Mouse (Mus musculus) neural tube, embryonic 14.5 days (tissue): ENCODE data around the gene Rab37. TPM values are rescaled to one million over a fixed set of nuclear protein-coding genes. Genes with fewer than 3 reads are reported as not detected.

Experiments used
- ATAC-seq: fragments of 200-750 bp; cut with Nextera tagmentation; 2 replicates; pipeline ENCODE4 v1.8.0; 2017; ENCODE audit warnings: low read depth, mild to moderate bottlenecking, moderate TSS enrichment, moderate library complexity
- H3K27ac ChIP-seq: fragments of 300-500 bp; sonication (generic); 2 replicates; pipeline ENCODE4 v1.5.1; 2014; ENCODE audit warnings: low read depth, mild to moderate bottlenecking, control low read depth, low read length, moderate library complexity, mixed read lengths
- H3K27me3 ChIP-seq: fragments of 300-500 bp; sonication (generic); 2 replicates; pipeline ENCODE4 v1.6.1; 2014; ENCODE audit warnings: low read length; ENCODE audit not compliant: control insufficient read depth, insufficient read depth
- H3K36me3 ChIP-seq: fragments of 300-500 bp; sonication (generic); 2 replicates; pipeline ENCODE4 v1.6.1; 2014; ENCODE audit warnings: low read length, mixed read lengths; ENCODE audit not compliant: control insufficient read depth, insufficient read depth
- H3K4me1 ChIP-seq: fragments of 300-500 bp; sonication (generic); 2 replicates; pipeline ENCODE4 v1.6.1; 2014; ENCODE audit warnings: low read length; ENCODE audit not compliant: control insufficient read depth, insufficient read depth
- H3K4me2 ChIP-seq: fragments of 300-500 bp; sonication (generic); 2 replicates; pipeline ENCODE4 v1.6.1; 2014; ENCODE audit warnings: mild to moderate bottlenecking, low read depth, low read length, control low read depth
- H3K4me3 ChIP-seq: fragments of 300-500 bp; sonication (generic); 2 replicates; pipeline ENCODE4 v1.5.1; 2014; ENCODE audit warnings: low read depth, low read length, control low read depth, mixed read lengths
- H3K9ac ChIP-seq: fragments of 300-500 bp; sonication (generic); replicated peaks from 2 replicates; pipeline ENCODE4 v1.6.1; 2014; ENCODE audit warnings: low read depth, mild to moderate bottlenecking, control low read depth, low read length, mixed read lengths
- H3K9me3 ChIP-seq: fragments of 300-500 bp; sonication (generic); 2 replicates; pipeline ENCODE4 v1.6.1; 2016; ENCODE audit warnings: low read length; ENCODE audit not compliant: control insufficient read depth
- WGBS: fragments of 180-500 bp; shearing (Covaris S2); extraction: QIAGEN DNeasy Blood & Tissue Kit; methylation state at CpG from one replicate; pipeline ENCODE4 v1.1.7; 2014; 5-methylcytosine and 5-hydroxymethylcytosine counted together
- polyA plus RNA-seq: library from polyadenylated mRNA; unstranded; fragments of >200 nt; fragmentation: Nextera tagmentation; extraction: Ambion mirVana; gene quantifications from 2 replicates; pipeline ENCODE4 v1.2.1, GENCODE M21; 2014

Gene Rab37
- polyA plus RNA-seq, 1 experiment from 2014 or later: 0.25 TPM

- Histone ChIP-seq H3K4me2 (peak within 1 kb of the TSS; percentile 95), H3K36me3 (no peaks in the 10 kb centered on the region), H3K27ac (peak within 1 kb of the TSS; percentile 81), H3K9me3 (no peaks in the 10 kb centered on the region), H3K27me3 (no peaks in the 10 kb centered on the region), H3K4me3 (peak within 1 kb of the TSS; percentile 60), H3K4me1 (peaks cover 10% of the 10 kb centered on the region), H3K9ac (peak within 1 kb of the TSS; percentile 72)
- peak; percentile 47 for ATAC-seq
- WGBS: 10% methylated on average over 12 of the region's 12 CpGs
These were observed 96.5 kb downstream of the Rab37 start, which contains the start of gene Nat9 for GRCm38 (mm10) chr11:115187693-115188092. TSS of gene Nat9 (minus strand) at chr11:115187859.

- Histone ChIP-seq H3K9ac (no peak overlapping the region), H3K27ac (no peak overlapping the region), H3K4me1 (peaks cover 10% of the 10 kb centered on the region), H3K27me3 (no peaks in the 10 kb centered on the region), H3K9me3 (no peaks in the 10 kb centered on the region), H3K4me3 (no peak overlapping the region), H3K36me3 (no peaks in the 10 kb centered on the region), H3K4me2 (peak overlapping the region; percentile 95; the same call in 1 of the 2 replicates)
- ATAC-seq: no peak
- WGBS: 90% methylated on average over 13 of the region's 13 CpGs
These were observed 97.5 kb downstream of the Rab37 start for GRCm38 (mm10) chr11:115188539-115189231.

GRCm38 (mm10) chr11:115189304-115189703 lies 98.1 kb downstream of the Rab37 start:
- no peaks in the 10 kb centered on the region for H3K27me3 ChIP-seq
- H3K4me1 ChIP-seq: peaks cover 10% of the 10 kb centered on the region
- 89% methylated on average over 6 of the region's 6 CpGs for WGBS
- H3K4me2 ChIP-seq: no peak overlapping the region
- ATAC-seq: no peak
- no peak overlapping the region for H3K9ac ChIP-seq
- no peak overlapping the region for H3K4me3 ChIP-seq
- no peak overlapping the region for H3K27ac ChIP-seq
- H3K36me3 ChIP-seq: no peaks in the 10 kb centered on the region
- H3K9me3 ChIP-seq: no peaks in the 10 kb centered on the region

- ATAC-seq: no peak
- H3K4me2 ChIP-seq: no peak overlapping the region
- no peak overlapping the region for H3K27ac ChIP-seq
- no peak overlapping the region for H3K4me3 ChIP-seq
- peaks cover 7% of the 10 kb centered on the region for H3K4me1 ChIP-seq
- no peaks in the 10 kb centered on the region for H3K27me3 ChIP-seq
- H3K9me3 ChIP-seq: no peaks in the 10 kb centered on the region
- 72% methylated on average over 9 of the region's 9 CpGs for WGBS
- H3K9ac ChIP-seq: no peak overlapping the region
- no peaks in the 10 kb centered on the region for H3K36me3 ChIP-seq
These were observed 100.9 kb downstream of the Rab37 start for GRCm38 (mm10) chr11:115192180-115192579.

GRCm38 (mm10) chr11:115194693-115195092 lies 103.5 kb downstream of the Rab37 start:
- Histone ChIP-seq H3K4me2 (no peak overlapping the region), H3K36me3 (0 out of 2 replicates have a peak, but pooled peaks cover 7% of the 10 kb centered on the region), H3K27ac (no peak overlapping the region), H3K9ac (no peak overlapping the region), H3K4me3 (no peak overlapping the region), H3K9me3 (no peaks in the 10 kb centered on the region), H3K27me3 (no peaks in the 10 kb centered on the region), H3K4me1 (no peaks in the 10 kb centered on the region)
- WGBS: 92% methylated on average over 6 of the region's 6 CpGs
- no peak for ATAC-seq

GRCm38 (mm10) chr11:115195933-115196332 lies 104.7 kb downstream of the Rab37 start:
- Histone ChIP-seq H3K9ac (no peak overlapping the region), H3K9me3 (no peaks in the 10 kb centered on the region), H3K36me3 (0 out of 2 replicates have a peak, but pooled peaks cover 7% of the 10 kb centered on the region), H3K4me1 (no peaks in the 10 kb centered on the region), H3K27me3 (no peaks in the 10 kb centered on the region), H3K27ac (no peak overlapping the region), H3K4me2 (no peak overlapping the region), H3K4me3 (no peak overlapping the region)
- no peak for ATAC-seq
- 96% methylated on average over 5 of the region's 5 CpGs for WGBS

GRCm38 (mm10) chr11:115197558-115197957 lies 106.3 kb downstream of the Rab37 start:
- 84% methylated on average over 8 of the region's 8 CpGs for WGBS
- no peak for ATAC-seq
- no peaks in the 10 kb centered on the region for H3K9me3 ChIP-seq
- H3K4me1 ChIP-seq: no peaks in the 10 kb centered on the region
- no peak overlapping the region for H3K27ac ChIP-seq
- H3K4me3 ChIP-seq: no peak overlapping the region
- 0 out of 2 replicates have a peak, but pooled peaks cover 12% of the 10 kb centered on the region for H3K36me3 ChIP-seq
- no peak overlapping the region for H3K9ac ChIP-seq
- no peaks in the 10 kb centered on the region for H3K27me3 ChIP-seq
- no peak overlapping the region for H3K4me2 ChIP-seq

GRCm38 (mm10) chr11:115198932-115199384 lies 107.7 kb downstream of the Rab37 start:
- H3K4me1 ChIP-seq: no peaks in the 10 kb centered on the region
- no peaks in the 10 kb centered on the region for H3K9me3 ChIP-seq
- H3K27me3 ChIP-seq: no peaks in the 10 kb centered on the region
- no peak overlapping the region for H3K27ac ChIP-seq
- no peak overlapping the region for H3K9ac ChIP-seq
- 36% methylated on average over 12 of the region's 12 CpGs for WGBS
- no peak overlapping the region for H3K4me3 ChIP-seq
- H3K4me2 ChIP-seq: no peak overlapping the region
- H3K36me3 ChIP-seq: 0 out of 2 replicates have a peak, but pooled peaks cover 12% of the 10 kb centered on the region
- no peak for ATAC-seq

- no peak overlapping the region for H3K4me2 ChIP-seq
- WGBS: 94% methylated on average over 4 of the region's 4 CpGs
- H3K27ac ChIP-seq: no peak overlapping the region
- no peak overlapping the region for H3K9ac ChIP-seq
- no peak for ATAC-seq
- H3K4me1 ChIP-seq: no peaks in the 10 kb centered on the region
- H3K4me3 ChIP-seq: no peak overlapping the region
- 0 out of 2 replicates have a peak, but pooled peaks cover 12% of the 10 kb centered on the region for H3K36me3 ChIP-seq
- H3K9me3 ChIP-seq: no peaks in the 10 kb centered on the region
- no peaks in the 10 kb centered on the region for H3K27me3 ChIP-seq
These were observed 109.3 kb downstream of the Rab37 start for GRCm38 (mm10) chr11:115200520-115200919.
